Mouse (Mus musculus) heart, embryonic 15.5 days (tissue): Measurements from ENCODE around the gene Gtf2i. TPM values are rescaled to one million over a fixed set of nuclear protein-coding genes. Genes with fewer than 3 reads are reported as not detected.

Source experiments
- ATAC-seq: fragments of 200-750 bp; cut with Nextera tagmentation; replicated peaks from 2 replicates; pipeline ENCODE4 v1.8.0; 2017; ENCODE audit warnings: low read depth, moderate TSS enrichment; ENCODE audit not compliant: insufficient number of reproducible peaks, insufficient read depth, low FRiP score
- H3K27ac ChIP-seq: fragments of 300-500 bp; sonication (generic); 2 replicates; pipeline ENCODE4 v1.5.1; 2015; ENCODE audit warnings: mild to moderate bottlenecking, inconsistent platforms
- H3K27me3 ChIP-seq: fragments of 300-500 bp; sonication (generic); 2 replicates; pipeline ENCODE4 v1.6.1; 2015; ENCODE audit warnings: inconsistent platforms
- H3K36me3 ChIP-seq: fragments of 300-500 bp; sonication (generic); 2 replicates; pipeline ENCODE4 v1.6.1; 2015; ENCODE audit warnings: mild to moderate bottlenecking, inconsistent platforms
- H3K4me1 ChIP-seq: fragments of 300-500 bp; sonication (generic); replicated peaks from 2 replicates; pipeline ENCODE4 v1.6.1; 2015; ENCODE audit warnings: inconsistent platforms
- H3K4me2 ChIP-seq: fragments of 300-500 bp; sonication (generic); 2 replicates; pipeline ENCODE4 v1.6.1; 2015; ENCODE audit warnings: inconsistent platforms, mild to moderate bottlenecking, moderate library complexity
- H3K4me3 ChIP-seq: fragments of 300-500 bp; sonication (generic); 2 replicates; pipeline ENCODE4 v1.5.1; 2015; ENCODE audit warnings: mild to moderate bottlenecking, inconsistent platforms
- H3K9ac ChIP-seq: fragments of 300-500 bp; sonication (generic); 2 replicates; pipeline ENCODE4 v1.6.1; 2015; ENCODE audit warnings: mild to moderate bottlenecking, inconsistent platforms
- H3K9me3 ChIP-seq: fragments of 300-500 bp; sonication (generic); replicated peaks from 2 replicates; pipeline ENCODE4 v1.6.1; 2016; ENCODE audit warnings: inconsistent platforms
- WGBS: fragments of 180-500 bp; shearing (Covaris S2); methylation state at CpG from one replicate; pipeline ENCODE4 v1.1.7; 2015; ENCODE audit warnings: mixed read lengths; 5-methylcytosine and 5-hydroxymethylcytosine counted together
- polyA plus RNA-seq: library from polyadenylated mRNA; unstranded; fragments of >200 nt; fragmentation: Nextera tagmentation; extraction: Ambion mirVana; gene quantifications from 2 replicates; pipeline ENCODE4 v1.2.1, GENCODE M21; 2015

The Gtf2i gene
- polyA plus RNA-seq, 1 experiment from 2014 or later: 121 TPM

DNA sequence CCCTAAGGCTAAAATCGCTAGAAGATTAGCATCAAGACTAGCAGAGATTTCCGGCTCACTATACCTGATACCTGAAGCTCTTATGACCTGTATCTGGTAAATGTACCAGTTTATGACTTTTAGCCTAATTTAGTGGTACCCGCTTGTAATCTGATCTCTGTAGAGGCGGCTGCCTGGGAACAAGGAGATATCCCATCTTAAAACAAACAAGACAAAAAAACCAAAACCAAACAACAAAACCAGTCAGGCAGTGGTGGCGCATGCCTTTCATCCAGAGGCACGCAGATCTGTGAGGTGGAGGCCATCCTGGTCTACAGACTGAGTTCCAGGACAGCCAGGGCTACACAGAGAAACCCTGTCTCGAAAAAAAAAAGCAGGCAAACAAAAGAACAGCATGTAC, 7.1 kb upstream of the Gtf2i start:
- no peaks in the 10 kb centered on the region for H3K27me3 ChIP-seq
- no peak overlapping the region for H3K27ac ChIP-seq
- peaks cover 26% of the 10 kb centered on the region for H3K4me1 ChIP-seq
- no peaks in the 10 kb centered on the region for H3K9me3 ChIP-seq
- no peak for ATAC-seq
- H3K36me3 ChIP-seq: no peaks in the 10 kb centered on the region
- no peak overlapping the region for H3K4me3 ChIP-seq
- H3K9ac ChIP-seq: no peak overlapping the region
- WGBS: 70% methylated on average over 7 of the region's 7 CpGs
- H3K4me2 ChIP-seq: no peak overlapping the region

DNA sequence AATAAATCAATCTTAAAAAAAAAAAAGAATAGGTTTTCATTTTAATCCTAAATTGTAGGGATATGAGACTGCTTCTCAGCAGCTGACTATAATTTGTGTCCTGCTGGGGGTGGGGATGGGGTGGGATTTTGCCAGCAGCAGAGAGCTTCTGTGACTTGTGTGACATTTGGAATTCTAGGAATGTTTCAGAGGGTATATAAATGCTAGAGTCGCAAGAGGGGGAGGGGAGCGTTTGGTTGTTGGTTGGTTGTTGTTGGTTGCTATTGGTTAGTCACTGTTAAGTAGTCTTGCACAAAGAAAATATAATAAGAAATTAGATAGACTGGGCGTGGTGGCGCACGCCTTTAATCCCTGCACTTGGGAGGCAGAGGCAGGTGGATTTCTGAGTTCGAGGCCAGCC, 4.3 kb upstream of the Gtf2i start:
- H3K36me3 ChIP-seq: no peaks in the 10 kb centered on the region
- no peak for ATAC-seq
- H3K27ac ChIP-seq: no peak overlapping the region
- no peak overlapping the region for H3K4me2 ChIP-seq
- WGBS: 72% methylated on average over 6 of the region's 6 CpGs
- H3K4me1 ChIP-seq: peaks cover 24% of the 10 kb centered on the region
- H3K9ac ChIP-seq: no peak overlapping the region
- H3K27me3 ChIP-seq: no peaks in the 10 kb centered on the region
- no peak overlapping the region for H3K4me3 ChIP-seq
- no peaks in the 10 kb centered on the region for H3K9me3 ChIP-seq

DNA sequence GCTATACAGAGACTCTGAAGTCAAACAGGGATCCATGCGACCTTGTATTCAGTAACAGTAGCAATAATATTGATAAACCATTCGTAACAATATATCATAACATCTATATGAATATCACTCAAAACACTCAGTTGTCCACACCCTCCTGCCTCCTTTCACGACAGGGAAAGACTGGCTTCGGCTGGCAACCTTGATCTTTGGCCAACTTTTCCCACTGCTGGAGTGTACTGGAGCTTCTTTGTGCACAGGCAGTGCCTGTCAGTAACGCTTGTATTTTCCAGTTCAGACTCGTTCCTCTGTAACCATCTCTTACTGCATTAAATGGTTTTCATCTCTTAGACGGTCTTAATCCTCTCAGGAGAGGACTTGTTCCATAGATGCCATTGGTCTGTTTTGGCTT, 2.2 kb upstream of the Gtf2i start:
- no peak for ATAC-seq
- Histone ChIP-seq H3K9me3 (no peaks in the 10 kb centered on the region), H3K27me3 (no peaks in the 10 kb centered on the region), H3K27ac (peak overlapping the region; percentile 14; the same call in 1 of the 2 replicates), H3K4me2 (no peak overlapping the region), H3K36me3 (no peaks in the 10 kb centered on the region), H3K4me1 (peaks cover 27% of the 10 kb centered on the region), H3K4me3 (no peak overlapping the region), H3K9ac (no peak overlapping the region)
- 47% methylated on average over 7 of the region's 7 CpGs for WGBS

DNA sequence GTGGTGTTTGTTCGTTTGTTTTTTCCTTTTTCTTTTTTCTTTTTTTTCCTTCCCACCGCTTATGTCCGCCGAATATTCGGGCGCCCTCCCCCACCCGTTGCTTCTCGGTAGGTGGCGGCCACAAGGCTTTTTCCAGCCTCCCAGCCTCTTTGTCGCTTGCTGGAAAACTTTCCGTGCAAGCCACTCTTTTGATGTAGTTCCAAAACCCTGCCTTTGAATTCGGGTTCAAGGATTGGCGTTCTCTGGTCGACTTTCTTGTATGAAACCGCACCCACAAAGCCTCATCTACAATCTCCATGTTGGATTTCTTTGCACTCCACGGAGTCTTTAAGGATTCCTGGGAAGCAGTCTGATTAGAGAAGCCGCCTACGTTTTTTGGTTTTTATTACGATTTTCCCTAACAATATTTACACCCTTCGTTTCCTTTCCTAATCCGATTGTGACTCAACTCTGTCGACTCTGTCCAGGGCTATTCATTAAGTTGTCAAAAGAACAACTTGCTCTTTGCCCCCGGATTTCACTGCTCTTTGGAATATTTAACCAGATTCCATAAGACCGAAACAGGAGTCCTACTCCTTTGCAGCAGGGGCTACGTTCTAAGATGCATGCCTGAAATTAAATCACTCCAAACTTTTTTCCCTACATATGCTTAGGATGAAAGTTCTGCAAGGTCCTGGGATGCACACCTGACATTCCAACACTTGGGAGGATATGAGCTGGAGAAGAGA, 1.2 kb upstream of the Gtf2i start:
- 2% methylated on average over 25 of the region's 25 CpGs for WGBS
- H3K4me1 ChIP-seq: peaks cover 35% of the 10 kb centered on the region
- no peak for ATAC-seq
- H3K4me2 ChIP-seq: peak overlapping the region; percentile 67
- H3K4me3 ChIP-seq: peak overlapping the region; percentile 95
- peak overlapping the region; percentile 100 for H3K27ac ChIP-seq
- H3K36me3 ChIP-seq: peaks cover 6% of the 10 kb centered on the region
- H3K27me3 ChIP-seq: no peaks in the 10 kb centered on the region
- H3K9ac ChIP-seq: peak overlapping the region; percentile 62
- no peaks in the 10 kb centered on the region for H3K9me3 ChIP-seq

DNA sequence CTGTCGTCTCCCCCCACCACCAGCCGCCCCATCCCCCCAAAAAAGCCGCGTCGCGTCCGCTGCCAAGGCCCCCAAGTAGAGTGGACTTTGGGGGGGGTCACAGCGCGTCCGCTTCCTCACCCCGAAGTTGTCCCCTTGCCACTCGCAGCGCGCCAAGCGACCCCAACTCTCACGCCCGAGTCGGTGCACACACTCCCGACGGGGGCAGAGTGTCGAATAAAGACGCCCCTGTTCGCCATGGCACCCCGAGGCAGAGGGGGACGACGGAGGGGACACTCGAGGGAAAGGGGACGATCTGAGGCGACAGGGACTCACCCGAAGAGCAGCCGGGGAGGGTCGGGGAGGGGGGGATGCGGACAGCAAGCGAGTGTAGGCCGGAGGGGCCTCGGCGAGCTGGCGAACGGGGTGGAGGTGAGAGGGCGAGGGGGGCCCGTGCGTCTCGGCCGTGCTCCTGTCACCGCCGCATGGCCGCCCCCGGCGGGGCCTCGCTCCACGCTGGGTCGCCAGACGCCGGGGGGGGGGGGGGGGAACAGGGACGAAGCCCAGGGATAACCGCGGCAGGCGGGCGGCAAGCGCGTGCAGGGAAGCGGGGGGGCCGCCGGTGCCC, 389 bp downstream of the Gtf2i start:
- Histone ChIP-seq H3K9me3 (no peaks in the 10 kb centered on the region), H3K4me2 (peak overlapping the region; percentile 73), H3K27ac (peak overlapping the region; percentile 100), H3K4me1 (peaks cover 42% of the 10 kb centered on the region), H3K9ac (peak overlapping the region; percentile 99), H3K4me3 (peak overlapping the region; percentile 95), H3K27me3 (no peaks in the 10 kb centered on the region), H3K36me3 (peaks cover 22% of the 10 kb centered on the region)
- peak; percentile 33 for ATAC-seq
- 2% methylated on average over 54 of the region's 64 CpGs for WGBS

DNA sequence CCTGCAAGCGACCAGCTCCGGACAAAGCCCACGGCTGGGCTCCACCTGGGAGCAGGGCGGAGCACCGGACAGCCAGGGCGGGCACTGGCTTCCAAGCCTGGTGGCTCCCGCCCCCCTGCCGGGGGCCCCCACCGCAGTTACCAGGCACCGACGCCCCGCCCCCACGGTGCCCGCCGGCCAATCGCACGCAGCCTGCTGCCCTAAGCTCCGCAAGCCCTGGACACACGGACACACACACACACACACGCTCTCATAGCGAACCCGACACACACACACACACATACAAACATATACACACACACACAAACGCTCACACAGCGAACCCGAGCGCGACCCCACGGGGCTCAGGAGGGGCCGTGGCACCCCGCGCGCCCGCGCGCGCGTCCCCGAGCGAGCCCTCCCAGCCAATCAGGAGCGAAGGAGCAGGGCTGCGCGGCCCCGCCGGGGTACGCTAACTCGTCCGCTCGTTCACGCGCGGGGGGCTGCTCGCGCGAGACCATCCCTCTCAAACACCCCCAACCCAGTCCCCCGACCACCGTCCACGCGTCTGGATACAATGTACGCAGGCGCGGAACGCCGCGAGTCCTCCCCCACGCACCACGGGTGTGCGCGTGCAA, 1.0 kb downstream of the Gtf2i start:
- H3K4me3 ChIP-seq: peak overlapping the region; percentile 95
- H3K9me3 ChIP-seq: no peaks in the 10 kb centered on the region
- H3K4me1 ChIP-seq: peaks cover 42% of the 10 kb centered on the region
- no peaks in the 10 kb centered on the region for H3K27me3 ChIP-seq
- peak overlapping the region; percentile 99 for H3K9ac ChIP-seq
- H3K36me3 ChIP-seq: peaks cover 24% of the 10 kb centered on the region
- H3K27ac ChIP-seq: peak overlapping the region; percentile 100
- peak overlapping the region; percentile 73 for H3K4me2 ChIP-seq
- WGBS: 0% methylated on average over 53 of the region's 68 CpGs
- ATAC-seq: peak; percentile 80

DNA sequence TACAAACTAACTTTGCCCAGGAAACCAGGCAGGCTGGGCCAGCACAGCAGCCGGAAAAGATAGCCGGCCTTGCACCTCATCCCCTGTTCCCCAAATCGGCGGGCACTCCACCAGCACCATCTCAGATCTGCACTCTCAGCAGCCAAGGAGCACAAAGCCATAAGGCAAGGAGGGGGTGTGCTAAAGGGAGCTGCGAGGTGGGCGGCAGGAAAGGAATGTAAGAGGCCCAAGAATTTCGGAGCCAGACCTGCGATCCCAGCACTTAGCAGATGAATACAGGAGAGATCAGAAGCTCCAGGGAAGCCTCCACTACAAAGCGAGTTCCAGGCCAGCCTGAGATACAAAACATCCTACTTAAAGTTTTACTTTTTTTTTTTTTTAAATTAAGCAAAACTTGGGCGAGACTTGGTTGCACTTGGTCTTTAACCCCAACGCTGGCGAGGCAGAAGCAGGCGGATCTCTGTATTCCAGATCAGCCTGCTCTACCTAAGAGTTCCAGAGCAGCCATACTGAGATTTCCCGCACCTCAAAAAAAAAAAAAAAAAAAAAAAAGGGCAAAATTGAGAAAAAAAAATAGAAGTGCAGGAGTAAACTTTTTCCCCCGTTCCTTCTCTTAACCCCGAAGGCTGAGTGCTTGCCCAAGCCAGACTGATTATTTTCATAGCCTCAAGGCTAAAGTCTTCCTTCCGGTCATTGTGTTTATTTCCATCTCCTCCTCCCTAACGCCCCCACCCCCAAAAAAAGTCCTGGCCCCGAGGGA, 1.7 kb downstream of the Gtf2i start:
- H3K27me3 ChIP-seq: no peaks in the 10 kb centered on the region
- WGBS: 5% methylated on average over 19 of the region's 19 CpGs
- H3K4me2 ChIP-seq: peak overlapping the region; percentile 73
- H3K4me3 ChIP-seq: peak overlapping the region; percentile 95
- H3K4me1 ChIP-seq: peaks cover 42% of the 10 kb centered on the region
- no peak for ATAC-seq
- peaks cover 24% of the 10 kb centered on the region for H3K36me3 ChIP-seq
- no peaks in the 10 kb centered on the region for H3K9me3 ChIP-seq
- H3K9ac ChIP-seq: peak overlapping the region; percentile 99
- peak overlapping the region; percentile 100 for H3K27ac ChIP-seq

DNA sequence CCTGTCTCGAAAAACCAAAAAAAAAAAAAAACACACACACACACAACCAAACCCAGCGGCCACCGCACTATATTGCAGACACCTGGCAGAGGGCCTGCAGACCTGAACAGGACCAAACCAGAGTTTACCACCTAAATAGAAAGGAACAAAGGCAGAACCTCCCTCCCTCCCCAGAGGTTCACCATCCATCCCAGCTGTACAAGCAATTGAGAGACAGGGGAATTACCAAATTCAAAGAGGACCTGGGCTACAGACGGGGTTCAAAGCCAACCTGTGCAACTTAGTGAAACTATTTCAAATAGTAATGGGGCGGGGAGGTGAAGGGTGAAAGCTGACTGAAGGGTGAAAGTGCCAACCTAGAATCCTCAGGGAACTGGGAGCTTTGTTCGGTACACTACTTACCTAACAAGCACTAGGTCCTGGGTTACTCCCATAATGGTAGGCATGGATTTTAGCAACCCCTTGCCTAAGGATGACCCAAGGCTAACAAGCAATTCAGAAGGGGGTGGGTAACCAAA, 2.6 kb downstream of the Gtf2i start:
- no peak for ATAC-seq
- H3K4me1 ChIP-seq: peaks cover 46% of the 10 kb centered on the region
- peaks cover 24% of the 10 kb centered on the region for H3K36me3 ChIP-seq
- no peaks in the 10 kb centered on the region for H3K27me3 ChIP-seq
- peak overlapping the region; percentile 95 for H3K4me3 ChIP-seq
- no peak overlapping the region for H3K9ac ChIP-seq
- H3K4me2 ChIP-seq: peak overlapping the region; percentile 73
- 75% methylated on average over 6 of the region's 6 CpGs for WGBS
- peak overlapping the region; percentile 100 for H3K27ac ChIP-seq
- H3K9me3 ChIP-seq: no peaks in the 10 kb centered on the region

DNA sequence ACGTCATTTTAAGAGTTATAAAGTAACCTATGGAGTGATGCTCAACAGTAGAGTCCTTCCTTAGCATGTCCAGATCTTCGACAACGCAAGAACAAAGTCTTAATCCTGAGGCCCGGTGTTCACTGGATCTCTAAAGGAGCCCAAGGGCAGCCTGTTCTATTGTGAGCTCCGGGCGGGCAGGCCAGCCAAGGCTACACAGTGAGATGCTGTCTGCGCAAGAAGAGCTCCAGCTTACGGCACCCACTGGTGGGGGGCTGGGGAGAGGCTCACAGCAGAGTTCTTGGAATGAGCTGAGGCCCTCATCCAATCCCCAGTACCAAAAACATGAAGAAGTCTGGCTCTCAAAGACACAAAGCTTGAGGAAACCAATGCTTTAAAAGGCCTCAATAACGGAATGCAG, 4.4 kb downstream of the Gtf2i start:
- Histone ChIP-seq H3K9me3 (no peaks in the 10 kb centered on the region), H3K27me3 (no peaks in the 10 kb centered on the region), H3K4me3 (no peak overlapping the region), H3K36me3 (peaks cover 33% of the 10 kb centered on the region), H3K4me2 (no peak overlapping the region), H3K9ac (no peak overlapping the region), H3K27ac (no peak overlapping the region), H3K4me1 (peaks cover 35% of the 10 kb centered on the region)
- ATAC-seq: no peak
- 91% methylated on average over 9 of the region's 9 CpGs for WGBS

DNA sequence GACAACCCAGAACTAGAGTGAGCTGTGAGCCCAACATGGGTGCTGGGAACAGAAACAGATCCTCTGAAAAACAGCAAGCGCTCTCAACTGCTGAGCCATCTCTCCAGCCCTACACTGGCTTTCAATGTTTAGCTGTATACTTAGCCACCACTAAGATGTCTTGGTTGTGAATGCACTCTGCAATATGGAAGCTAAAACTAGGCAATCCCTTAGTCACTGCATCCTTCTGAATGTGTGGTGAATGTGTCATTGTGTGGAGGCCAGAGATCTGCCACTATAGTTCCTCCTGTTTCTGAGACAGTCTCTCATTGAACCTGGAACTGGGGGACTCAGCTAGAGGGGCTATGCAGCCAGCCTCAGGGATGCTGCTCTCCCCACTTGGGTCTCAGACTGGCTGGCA, 5.2 kb downstream of the Gtf2i start:
- no peaks in the 10 kb centered on the region for H3K9me3 ChIP-seq
- H3K4me2 ChIP-seq: no peak overlapping the region
- H3K27ac ChIP-seq: no peak overlapping the region
- ATAC-seq: no peak
- peaks cover 38% of the 10 kb centered on the region for H3K36me3 ChIP-seq
- H3K4me3 ChIP-seq: no peak overlapping the region
- peaks cover 39% of the 10 kb centered on the region for H3K4me1 ChIP-seq
- no peak overlapping the region for H3K9ac ChIP-seq
- no peaks in the 10 kb centered on the region for H3K27me3 ChIP-seq
- 100% methylated on average over 1 of the region's 1 CpGs for WGBS

DNA sequence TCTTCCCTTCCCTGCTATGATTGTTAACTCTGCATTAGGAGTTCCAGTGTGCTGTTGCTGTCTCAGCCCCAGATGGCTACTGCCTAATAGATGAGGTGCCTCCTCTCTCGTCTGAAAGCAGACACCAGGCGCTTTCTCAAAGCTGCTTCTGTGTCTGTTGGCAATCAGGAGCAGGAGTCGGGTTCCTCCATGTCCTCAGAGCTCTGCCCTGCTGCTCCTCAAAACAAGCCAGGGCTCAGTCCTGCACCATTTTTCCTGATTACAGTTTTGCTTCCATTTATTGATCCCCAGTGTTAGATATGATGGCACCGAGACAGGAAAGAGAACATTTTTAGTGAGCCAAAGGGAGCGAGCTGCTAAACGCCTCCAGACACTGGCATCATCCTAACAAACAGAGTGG, 9.9 kb downstream of the Gtf2i start:
- H3K27me3 ChIP-seq: no peaks in the 10 kb centered on the region
- no peak overlapping the region for H3K4me3 ChIP-seq
- H3K9ac ChIP-seq: no peak overlapping the region
- H3K27ac ChIP-seq: no peak overlapping the region
- ATAC-seq: no peak
- H3K4me2 ChIP-seq: no peak overlapping the region
- peaks cover 24% of the 10 kb centered on the region; the same call in 1 of the 2 replicates for H3K4me1 ChIP-seq
- 73% methylated on average over 6 of the region's 6 CpGs for WGBS
- peaks cover 55% of the 10 kb centered on the region for H3K36me3 ChIP-seq
- H3K9me3 ChIP-seq: no peaks in the 10 kb centered on the region
